Mouse (Mus musculus): ENCODE data around the gene Gm20517. TPM values are rescaled to one million over a fixed set of nuclear protein-coding genes. Genes with fewer than 3 reads are reported as not detected.
"Not testable (repeated sequence)": the region's sequence is repeated elsewhere in the genome, so short reads cannot be mapped to it uniquely, and the experiment has no call there.

Gm20517 gene
- total and polyA plus RNA-seq, 2 experiments from 2014 or later: 1.4 TPM; not detected in 1

GRCm38 (mm10) chr17:47616119-47616518, 4.7 kb downstream of the Gm20517 start:
- Histone ChIP-seq H3K9me3 (replicated peaks; ENCODE audit: control insufficient read depth, low read length) (no peaks in the 10 kb centered on the region), H3K4me2 (ENCODE audit: low read depth, low read length) (no peak overlapping the region), H3K36me3 (replicated peaks; ENCODE audit: control insufficient read depth, insufficient read depth, low read length) (peaks cover 40% of the 10 kb centered on the region), H3K4me3 (ENCODE audit: low read depth, low read length) (no peak overlapping the region), H3K27ac (ENCODE audit: low read depth) (no peak overlapping the region), H3K4me1 (ENCODE audit: control insufficient read depth, insufficient read depth) (peaks cover 11% of the 10 kb centered on the region; the same call in 1 of the 2 replicates), H3K9ac (replicated peaks; ENCODE audit: low read depth, low read length) (no peak overlapping the region), H3K27me3 (ENCODE audit: control insufficient read depth, insufficient read depth, low read length) (no peaks in the 10 kb centered on the region)
- TF ChIP-seq CTCF (IDR thresholded peaks at IDR 0.05; ENCODE audit: low read depth): no peak
- no peak for TF ChIP-seq EP300 (IDR thresholded peaks at IDR 0.05; ENCODE audit: low read depth)
- DNase-seq (ENCODE audit: low spot score) (no peak), ATAC-seq (ENCODE audit: insufficient read depth, low read depth) (no peak)
- WGBS: 94% methylated on average over 8 of the region's 8 CpGs

- WGBS: 89% methylated on average over 4 of the region's 4 CpGs
- TF ChIP-seq EP300 (IDR thresholded peaks at IDR 0.05; ENCODE audit: low read depth): no peak
- TF ChIP-seq CTCF (IDR thresholded peaks at IDR 0.05; ENCODE audit: low read depth): no peak
- Histone ChIP-seq H3K4me2 (ENCODE audit: low read depth, low read length) (no peak overlapping the region), H3K4me3 (ENCODE audit: low read depth, low read length) (no peak overlapping the region), H3K4me1 (ENCODE audit: control insufficient read depth, insufficient read depth) (peaks cover 11% of the 10 kb centered on the region; the same call in 1 of the 2 replicates), H3K27ac (ENCODE audit: low read depth) (no peak overlapping the region), H3K9ac (replicated peaks; ENCODE audit: low read depth, low read length) (no peak overlapping the region), H3K27me3 (ENCODE audit: control insufficient read depth, insufficient read depth, low read length) (no peaks in the 10 kb centered on the region), H3K9me3 (replicated peaks; ENCODE audit: control insufficient read depth, low read length) (no peaks in the 10 kb centered on the region), H3K36me3 (replicated peaks; ENCODE audit: control insufficient read depth, insufficient read depth, low read length) (peaks cover 44% of the 10 kb centered on the region)
- DNase-seq (ENCODE audit: low spot score) (no peak), ATAC-seq (ENCODE audit: insufficient read depth, low read depth) (no peak)
These were observed 5.3 kb downstream of the Gm20517 start for GRCm38 (mm10) chr17:47616652-47617051.

DNA sequence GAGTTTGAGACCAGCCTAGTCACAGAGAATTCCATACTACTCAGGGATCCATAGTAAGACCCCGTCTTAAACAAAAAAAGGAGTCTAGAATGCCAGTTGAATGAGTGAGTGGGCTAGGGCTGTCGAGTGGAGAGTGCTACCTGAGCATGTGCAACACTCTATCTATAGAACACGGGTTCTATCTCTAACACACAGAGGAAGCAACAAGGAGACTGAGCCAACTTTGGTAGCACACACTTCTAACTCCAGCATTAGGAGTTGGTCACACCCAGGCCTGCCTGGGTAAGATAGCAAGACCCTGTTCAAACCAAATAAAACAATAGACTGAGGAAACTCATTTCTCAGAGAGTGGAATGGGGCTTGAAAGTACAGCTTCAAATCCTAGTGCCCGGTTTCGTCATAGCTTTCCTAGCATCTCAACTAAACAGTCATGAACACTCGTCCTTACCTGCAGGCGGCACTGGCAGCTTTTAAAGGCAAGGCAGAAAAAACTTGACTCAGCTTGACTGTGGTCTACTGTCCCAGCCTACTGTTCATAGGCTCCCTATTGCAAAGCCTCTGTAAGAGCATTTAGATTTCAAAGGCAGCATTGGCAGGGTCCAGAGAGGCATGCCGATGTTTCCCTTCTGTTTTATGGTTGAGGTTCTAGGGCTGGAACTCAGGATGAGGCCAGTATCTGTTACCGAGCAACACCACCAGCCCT, 6.4 kb downstream of the Gm20517 start:
- no peak for TF ChIP-seq EP300 (IDR thresholded peaks at IDR 0.05; ENCODE audit: low read depth)
- no peak for TF ChIP-seq CTCF (IDR thresholded peaks at IDR 0.05; ENCODE audit: low read depth)
- Histone ChIP-seq H3K4me3 (ENCODE audit: low read depth, low read length) (no peak overlapping the region), H3K27me3 (ENCODE audit: control insufficient read depth, insufficient read depth, low read length) (no peaks in the 10 kb centered on the region), H3K4me2 (ENCODE audit: low read depth, low read length) (no peak overlapping the region), H3K4me1 (ENCODE audit: control insufficient read depth, insufficient read depth) (peaks cover 2% of the 10 kb centered on the region; the same call in 1 of the 2 replicates), H3K9me3 (replicated peaks; ENCODE audit: control insufficient read depth, low read length) (no peaks in the 10 kb centered on the region), H3K36me3 (replicated peaks; ENCODE audit: control insufficient read depth, insufficient read depth, low read length) (peaks cover 52% of the 10 kb centered on the region), H3K27ac (ENCODE audit: low read depth) (no peak overlapping the region), H3K9ac (replicated peaks; ENCODE audit: low read depth, low read length) (no peak overlapping the region)
- ATAC-seq (ENCODE audit: insufficient read depth, low read depth): no peak
- WGBS: 84% methylated on average over 9 of the region's 9 CpGs
- no peak for DNase-seq (ENCODE audit: low spot score)

GRCm38 (mm10) chr17:47618556-47619311, 7.3 kb downstream of the Gm20517 start:
- Histone ChIP-seq H3K27me3 (ENCODE audit: control insufficient read depth, insufficient read depth, low read length) (no peaks in the 10 kb centered on the region), H3K9me3 (replicated peaks; ENCODE audit: control insufficient read depth, low read length) (no peaks in the 10 kb centered on the region), H3K4me2 (ENCODE audit: low read depth, low read length) (no peak overlapping the region), H3K4me3 (ENCODE audit: low read depth, low read length) (no peak overlapping the region), H3K9ac (replicated peaks; ENCODE audit: low read depth, low read length) (no peak overlapping the region), H3K27ac (ENCODE audit: low read depth) (no peak overlapping the region), H3K36me3 (replicated peaks; ENCODE audit: control insufficient read depth, insufficient read depth, low read length) (peaks cover 58% of the 10 kb centered on the region), H3K4me1 (ENCODE audit: control insufficient read depth, insufficient read depth) (no peaks in the 10 kb centered on the region)
- WGBS: 85% methylated on average over 13 of the region's 13 CpGs
- ATAC-seq (ENCODE audit: insufficient read depth, low read depth) (no peak), DNase-seq (ENCODE audit: low spot score) (no peak)
- TF ChIP-seq CTCF (IDR thresholded peaks at IDR 0.05; ENCODE audit: low read depth): no peak
- no peak for TF ChIP-seq EP300 (IDR thresholded peaks at IDR 0.05; ENCODE audit: low read depth)

GRCm38 (mm10) chr17:47622912-47623554, 11.6 kb downstream of the Gm20517 start:
- H3K4me1 ChIP-seq (ENCODE audit: control insufficient read depth, insufficient read depth): no peaks in the 10 kb centered on the region
- DNase-seq (ENCODE audit: low spot score) (no peak), ATAC-seq (ENCODE audit: insufficient read depth, low read depth) (no peak)
- no peaks in the 10 kb centered on the region for H3K27me3 ChIP-seq (ENCODE audit: control insufficient read depth, insufficient read depth, low read length)
- H3K27ac ChIP-seq (ENCODE audit: low read depth): no peak overlapping the region
- no peak overlapping the region for H3K4me3 ChIP-seq (ENCODE audit: low read depth, low read length)
- no peak for TF ChIP-seq CTCF (IDR thresholded peaks at IDR 0.05; ENCODE audit: low read depth)
- no peak for TF ChIP-seq EP300 (IDR thresholded peaks at IDR 0.05; ENCODE audit: low read depth)
- no peaks in the 10 kb centered on the region for H3K9me3 ChIP-seq (replicated peaks; ENCODE audit: control insufficient read depth, low read length)
- no peak overlapping the region for H3K9ac ChIP-seq (replicated peaks; ENCODE audit: low read depth, low read length)
- no peak overlapping the region for H3K4me2 ChIP-seq (ENCODE audit: low read depth, low read length)
- WGBS: 95% methylated on average over 14 of the region's 14 CpGs
- peaks cover 65% of the 10 kb centered on the region for H3K36me3 ChIP-seq (replicated peaks; ENCODE audit: control insufficient read depth, insufficient read depth, low read length)

- DNase-seq (ENCODE audit: low spot score); ATAC-seq (ENCODE audit: insufficient read depth, low read depth); H3K4me1 ChIP-seq (ENCODE audit: control insufficient read depth, insufficient read depth); H3K4me2 ChIP-seq (ENCODE audit: low read depth, low read length); H3K9ac ChIP-seq (replicated peaks; ENCODE audit: low read depth, low read length); H3K9me3 ChIP-seq (replicated peaks; ENCODE audit: control insufficient read depth, low read length); H3K4me3 ChIP-seq (ENCODE audit: low read depth, low read length); H3K27me3 ChIP-seq (ENCODE audit: control insufficient read depth, insufficient read depth, low read length); H3K27ac ChIP-seq (ENCODE audit: low read depth): not testable (repeated sequence)
- peaks cover 51% of the 10 kb centered on the region for H3K36me3 ChIP-seq (replicated peaks; ENCODE audit: control insufficient read depth, insufficient read depth, low read length)
- 94% methylated on average over 4 of the region's 5 CpGs for WGBS
These were observed 13.2 kb downstream of the Gm20517 start for GRCm38 (mm10) chr17:47624572-47624971.
